Mouse (Mus musculus): Measurements from ENCODE around the gene Ears2. TPM values are rescaled to one million over a fixed set of nuclear protein-coding genes. Genes with fewer than 3 reads are reported as not detected.
"Not testable (repeated sequence)": the region's sequence is repeated elsewhere in the genome, so short reads cannot be mapped to it uniquely, and the experiment has no call there.

Gene Ears2
- polyA plus RNA-seq (2014; fragmentation: Nextera tagmentation; extraction: Ambion mirVana) = 14.5 TPM in 2 replicates

- peak within 1 kb of the TSS; percentile 80 for H3K4me2 ChIP-seq (replicated peaks; ENCODE audit: low read depth, low read length)
- no peaks in the 10 kb centered on the region for H3K9me3 ChIP-seq (ENCODE audit: control insufficient read depth, low read length)
- peak within 1 kb of the TSS; percentile 99 for H3K4me3 ChIP-seq (ENCODE audit: low read depth, low read length)
- H3K27ac ChIP-seq (ENCODE audit: low read depth, low read length) = peak within 1 kb of the TSS; percentile 91
- peak within 1 kb of the TSS; percentile 97 for H3K9ac ChIP-seq (ENCODE audit: low read depth, low read length)
- H3K4me1 ChIP-seq (replicated peaks; ENCODE audit: control insufficient read depth, insufficient read depth, low read length) = no peaks in the 10 kb centered on the region
- H3K27me3 ChIP-seq (ENCODE audit: control insufficient read depth, insufficient read depth, low read length) = no peaks in the 10 kb centered on the region
- under 1% methylated on average over 44 of the region's 60 CpGs for WGBS
- ATAC-seq (ENCODE audit: low FRiP score) = peak; percentile 99
- peak; percentile 98 for DNase-seq (ENCODE audit: low spot score)
- H3K36me3 ChIP-seq (ENCODE audit: control insufficient read depth, insufficient read depth, low read length) = peaks cover 3% of the 10 kb centered on the region; the same call in 1 of the 2 replicates
Measured at GRCm38 (mm10) chr7:122066945-122067516, at the start of gene Ears2, which contains the start of gene Ubfd1. Gene Ears2 (minus strand): TSS chr7:122067263. Gene Ubfd1 (plus strand): TSS chr7:122067175.

- H3K36me3 ChIP-seq (ENCODE audit: control insufficient read depth, insufficient read depth, low read length) = no peaks in the 10 kb centered on the region
- no peaks in the 10 kb centered on the region for H3K9me3 ChIP-seq (ENCODE audit: control insufficient read depth, low read length)
- ATAC-seq (ENCODE audit: low FRiP score) = no peak
Measured at GRCm38 (mm10) chr7:122108206-122108605, 41.1 kb upstream of the Ears2 start.

DNA sequence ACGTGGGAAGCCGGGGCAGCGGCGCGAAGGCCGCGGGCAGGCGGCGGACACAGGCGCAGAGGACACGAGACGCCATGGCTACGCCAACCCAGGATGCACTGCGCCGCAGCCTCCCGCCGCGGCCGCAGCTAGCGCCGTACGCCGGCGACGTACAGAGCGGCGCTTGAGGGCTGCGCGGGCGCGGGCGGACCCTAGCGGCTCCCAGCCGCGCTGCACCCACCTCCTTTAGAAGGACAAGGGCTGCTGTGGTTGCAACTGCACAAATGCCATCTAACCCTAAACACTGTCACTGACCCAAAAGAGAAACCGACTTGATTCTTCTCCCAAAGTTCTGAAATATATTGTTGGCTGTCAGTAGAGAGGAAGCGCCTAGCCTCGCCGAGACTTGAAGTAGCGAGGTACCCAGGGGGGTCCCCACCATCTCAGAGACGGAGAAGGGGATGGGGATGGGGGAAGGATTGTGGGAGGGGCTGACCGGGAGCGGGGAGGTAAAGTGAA is 34.7 kb upstream of the Ears2 start, which contains the start of gene Ndufab1:
Gene Ndufab1 (minus strand): TSS at position 140 of the 498 bp plus-strand sequence.
- 0 out of 2 replicates have a peak, but pooled peaks cover 2% of the 10 kb centered on the region for H3K36me3 ChIP-seq (ENCODE audit: control insufficient read depth, insufficient read depth, low read length)
- no peaks in the 10 kb centered on the region for H3K9me3 ChIP-seq (ENCODE audit: control insufficient read depth, low read length)
- peak within 1 kb of the TSS; percentile 53 for H3K4me2 ChIP-seq (replicated peaks; ENCODE audit: low read depth, low read length)
- peak within 1 kb of the TSS; percentile 84 for H3K9ac ChIP-seq (ENCODE audit: low read depth, low read length)
- DNase-seq (ENCODE audit: low spot score) (peak; percentile 94), ATAC-seq (ENCODE audit: low FRiP score) (peak; percentile 99)
- H3K4me1 ChIP-seq (replicated peaks; ENCODE audit: control insufficient read depth, insufficient read depth, low read length) = peaks cover 5% of the 10 kb centered on the region
- H3K27ac ChIP-seq (ENCODE audit: low read depth, low read length) = no peak within 1 kb of the TSS; the same call in 1 of the 2 replicates
- WGBS = 1% methylated on average over 20 of the region's 43 CpGs
- H3K27me3 ChIP-seq (ENCODE audit: control insufficient read depth, insufficient read depth, low read length) = no peaks in the 10 kb centered on the region
- peak within 1 kb of the TSS; percentile 78 for H3K4me3 ChIP-seq (ENCODE audit: low read depth, low read length)

More at GRCm38 (mm10) chr7:122108206-122108605, 41.1 kb upstream of the Ears2 start:
- Histone ChIP-seq H3K9ac (ENCODE audit: low read depth, low read length) (no peak overlapping the region), H3K4me2 (replicated peaks; ENCODE audit: low read depth, low read length) (no peak overlapping the region), H3K27me3 (ENCODE audit: control insufficient read depth, insufficient read depth, low read length) (no peaks in the 10 kb centered on the region), H3K4me1 (replicated peaks; ENCODE audit: control insufficient read depth, insufficient read depth, low read length) (no peaks in the 10 kb centered on the region), H3K27ac (ENCODE audit: low read depth, low read length) (no peak overlapping the region), H3K4me3 (ENCODE audit: low read depth, low read length) (no peak overlapping the region)
- no peak for DNase-seq (ENCODE audit: low spot score)
- 95% methylated on average over 6 of the region's 6 CpGs for WGBS

GRCm38 (mm10) chr7:122101014-122101746 is 34.1 kb upstream of the Ears2 start:
- H3K36me3 ChIP-seq (ENCODE audit: control insufficient read depth, insufficient read depth, low read length); H3K27me3 ChIP-seq (ENCODE audit: control insufficient read depth, insufficient read depth, low read length); H3K27ac ChIP-seq (ENCODE audit: low read depth, low read length); H3K4me1 ChIP-seq (replicated peaks; ENCODE audit: control insufficient read depth, insufficient read depth, low read length); H3K9me3 ChIP-seq (ENCODE audit: control insufficient read depth, low read length): not testable (repeated sequence)
- DNase-seq (ENCODE audit: low spot score) = peak; percentile 66
- H3K4me3 ChIP-seq (ENCODE audit: low read depth, low read length) = peak overlapping the region; percentile 78
- peak; percentile 86 for ATAC-seq (ENCODE audit: low FRiP score)
- 8% methylated on average over 25 of the region's 28 CpGs for WGBS
- H3K9ac ChIP-seq (ENCODE audit: low read depth, low read length) = peak overlapping the region; percentile 84
- H3K4me2 ChIP-seq (replicated peaks; ENCODE audit: low read depth, low read length) = peak overlapping the region; percentile 53

DNA sequence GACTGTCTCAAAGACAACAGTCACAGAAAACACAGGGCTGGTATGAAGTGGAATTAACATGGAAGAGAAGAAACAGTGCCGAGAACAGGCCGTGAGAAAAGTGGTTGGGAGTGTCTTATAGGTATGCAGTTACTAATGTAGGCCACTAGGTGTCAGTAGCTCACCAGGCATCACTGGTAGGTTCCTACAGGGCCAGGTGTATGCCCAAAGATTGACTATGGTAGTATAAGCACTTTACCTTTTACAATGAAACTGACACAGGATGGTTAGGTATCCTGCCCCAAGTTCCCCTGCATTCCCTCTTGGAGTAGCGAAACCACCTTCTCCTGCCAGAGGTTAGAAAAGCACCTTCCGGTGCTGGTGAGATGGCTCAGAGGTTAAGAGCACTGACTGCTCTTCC is 32.2 kb upstream of the Ears2 start:
- H3K4me2 ChIP-seq (replicated peaks; ENCODE audit: low read depth, low read length) = no peak overlapping the region
- no peak for ATAC-seq (ENCODE audit: low FRiP score)
- H3K36me3 ChIP-seq (ENCODE audit: control insufficient read depth, insufficient read depth, low read length) = peaks cover 14% of the 10 kb centered on the region
- no peaks in the 10 kb centered on the region for H3K9me3 ChIP-seq (ENCODE audit: control insufficient read depth, low read length)
- no peak overlapping the region for H3K27ac ChIP-seq (ENCODE audit: low read depth, low read length)
- WGBS = 80% methylated on average over 4 of the region's 4 CpGs
- H3K4me1 ChIP-seq (replicated peaks; ENCODE audit: control insufficient read depth, insufficient read depth, low read length) = peaks cover 5% of the 10 kb centered on the region
- H3K9ac ChIP-seq (ENCODE audit: low read depth, low read length) = no peak overlapping the region
- peak; percentile 55 for DNase-seq (ENCODE audit: low spot score)
- H3K27me3 ChIP-seq (ENCODE audit: control insufficient read depth, insufficient read depth, low read length) = no peaks in the 10 kb centered on the region
- no peak overlapping the region for H3K4me3 ChIP-seq (ENCODE audit: low read depth, low read length)

DNA sequence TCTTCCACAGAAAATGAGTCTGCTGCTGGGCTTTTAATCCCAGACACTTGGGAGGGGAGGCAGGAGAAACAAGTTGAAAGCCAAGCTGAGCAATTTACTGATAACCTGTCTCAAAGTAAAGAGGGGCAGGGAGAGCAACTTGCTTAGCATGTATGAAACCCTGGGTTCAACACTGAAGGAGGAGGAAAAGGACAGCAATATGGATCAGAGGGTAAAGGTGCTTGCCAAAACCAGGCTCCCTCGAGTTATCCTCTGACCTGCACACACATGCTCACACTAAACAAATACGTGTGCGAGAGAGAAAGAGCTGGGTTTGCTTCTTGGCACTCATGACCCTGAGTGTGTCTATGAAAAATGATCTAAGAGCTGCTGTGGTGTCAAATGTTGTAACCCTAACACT is 30.9 kb upstream of the Ears2 start:
- Histone ChIP-seq H3K4me3 (ENCODE audit: low read depth, low read length) (no peak overlapping the region), H3K4me2 (replicated peaks; ENCODE audit: low read depth, low read length) (no peak overlapping the region), H3K9me3 (ENCODE audit: control insufficient read depth, low read length) (no peaks in the 10 kb centered on the region), H3K4me1 (replicated peaks; ENCODE audit: control insufficient read depth, insufficient read depth, low read length) (peaks cover 5% of the 10 kb centered on the region), H3K27me3 (ENCODE audit: control insufficient read depth, insufficient read depth, low read length) (no peaks in the 10 kb centered on the region), H3K36me3 (ENCODE audit: control insufficient read depth, insufficient read depth, low read length) (peaks cover 14% of the 10 kb centered on the region), H3K27ac (ENCODE audit: low read depth, low read length) (no peak overlapping the region), H3K9ac (ENCODE audit: low read depth, low read length) (no peak overlapping the region)
- WGBS = 94% methylated on average over 3 of the region's 3 CpGs
- DNase-seq (ENCODE audit: low spot score) (no peak), ATAC-seq (ENCODE audit: low FRiP score) (no peak)

GRCm38 (mm10) chr7:122094564-122095330 is 27.7 kb upstream of the Ears2 start:
- peaks cover 14% of the 10 kb centered on the region for H3K36me3 ChIP-seq (ENCODE audit: control insufficient read depth, insufficient read depth, low read length)
- no peak for DNase-seq (ENCODE audit: low spot score)

GRCm38 (mm10) chr7:122087195-122087982 is 20.3 kb upstream of the Ears2 start:
- no peak for ATAC-seq (ENCODE audit: low FRiP score)
- 93% methylated on average over 11 of the region's 11 CpGs for WGBS
- Histone ChIP-seq H3K4me3 (ENCODE audit: low read depth, low read length) (no peak overlapping the region), H3K9me3 (ENCODE audit: control insufficient read depth, low read length) (no peaks in the 10 kb centered on the region), H3K9ac (ENCODE audit: low read depth, low read length) (no peak overlapping the region), H3K27ac (ENCODE audit: low read depth, low read length) (no peak overlapping the region), H3K4me2 (replicated peaks; ENCODE audit: low read depth, low read length) (no peak overlapping the region), H3K4me1 (replicated peaks; ENCODE audit: control insufficient read depth, insufficient read depth, low read length) (no peaks in the 10 kb centered on the region), H3K27me3 (ENCODE audit: control insufficient read depth, insufficient read depth, low read length) (no peaks in the 10 kb centered on the region), H3K36me3 (ENCODE audit: control insufficient read depth, insufficient read depth, low read length) (peaks cover 9% of the 10 kb centered on the region; the same call in 1 of the 2 replicates)
- DNase-seq (ENCODE audit: low spot score) = no peak

More at GRCm38 (mm10) chr7:122094564-122095330, 27.7 kb upstream of the Ears2 start:
- Histone ChIP-seq H3K27ac (ENCODE audit: low read depth, low read length) (no peak overlapping the region), H3K4me3 (ENCODE audit: low read depth, low read length) (no peak overlapping the region), H3K4me2 (replicated peaks; ENCODE audit: low read depth, low read length) (no peak overlapping the region), H3K27me3 (ENCODE audit: control insufficient read depth, insufficient read depth, low read length) (no peaks in the 10 kb centered on the region), H3K4me1 (replicated peaks; ENCODE audit: control insufficient read depth, insufficient read depth, low read length) (no peaks in the 10 kb centered on the region), H3K9me3 (ENCODE audit: control insufficient read depth, low read length) (no peaks in the 10 kb centered on the region), H3K9ac (ENCODE audit: low read depth, low read length) (no peak overlapping the region)
- WGBS = 98% methylated on average over 2 of the region's 2 CpGs
- no peak for ATAC-seq (ENCODE audit: low FRiP score)

Data from hindbrain, embryonic 11.5 days (tissue).